Mouse (Mus musculus) forebrain, embryonic 13.5 days (tissue): ENCODE measurements around the gene Eno1. TPM values are rescaled to one million over a fixed set of nuclear protein-coding genes. Genes with fewer than 3 reads are reported as not detected.
A peak's percentile ranks its signal among the peaks of the same experiment; 100 is the strongest.

ENCODE experiments used
- ATAC-seq: fragments of 200-750 bp; cut with Nextera tagmentation; 2 replicates; pipeline ENCODE4 v1.8.0; 2017
- H3K27ac ChIP-seq: fragments of 300-500 bp; sonication (generic); 2 replicates; pipeline ENCODE4 v1.5.1; 2015; ENCODE audit warnings: inconsistent platforms, mild to moderate bottlenecking, moderate library complexity
- H3K27me3 ChIP-seq: fragments of 300-500 bp; sonication (generic); 2 replicates; pipeline ENCODE4 v1.6.1; 2015; ENCODE audit warnings: mild to moderate bottlenecking, inconsistent platforms
- H3K36me3 ChIP-seq: fragments of 300-500 bp; sonication (generic); 2 replicates; pipeline ENCODE4 v1.6.1; 2015; ENCODE audit warnings: mild to moderate bottlenecking, inconsistent platforms; ENCODE audit not compliant: poor library complexity, severe bottlenecking
- H3K4me1 ChIP-seq: fragments of 300-500 bp; sonication (generic); 2 replicates; pipeline ENCODE4 v1.6.1; 2015; ENCODE audit warnings: inconsistent platforms
- H3K4me2 ChIP-seq: fragments of 300-500 bp; sonication (generic); 2 replicates; pipeline ENCODE4 v1.6.1; 2015; ENCODE audit warnings: inconsistent platforms, mild to moderate bottlenecking, moderate library complexity
- H3K4me3 ChIP-seq: fragments of 300-500 bp; sonication (generic); 2 replicates; pipeline ENCODE4 v1.5.1; 2015; ENCODE audit warnings: mild to moderate bottlenecking, inconsistent platforms
- H3K9ac ChIP-seq: fragments of 300-500 bp; sonication (generic); 2 replicates; pipeline ENCODE4 v1.6.1; 2015; ENCODE audit warnings: mild to moderate bottlenecking, inconsistent platforms
- H3K9me3 ChIP-seq: fragments of 300-500 bp; sonication (generic); replicated peaks from 2 replicates; pipeline ENCODE4 v1.6.1; 2016; ENCODE audit warnings: inconsistent platforms
- WGBS: fragments of 180-500 bp; shearing (Covaris S2); methylation state at CpG from one replicate; pipeline ENCODE4 v1.1.7; 2015; 5-methylcytosine and 5-hydroxymethylcytosine counted together
- polyA plus RNA-seq: library from polyadenylated mRNA; unstranded; fragments of >200 nt; fragmentation: Nextera tagmentation; extraction: Ambion mirVana; gene quantifications from 2 replicates; pipeline ENCODE4 v1.2.1, GENCODE M21; 2015

The Eno1 gene
- polyA plus RNA-seq, 1 experiment from 2014 or later, result 1,143 TPM

- no peaks in the 10 kb centered on the region for H3K27me3 ChIP-seq
- no peak for ATAC-seq
- H3K4me1 ChIP-seq, result peaks cover 13% of the 10 kb centered on the region; the same call in 1 of the 2 replicates
- no peak overlapping the region for H3K4me2 ChIP-seq
- H3K9me3 ChIP-seq, result no peaks in the 10 kb centered on the region
- no peak overlapping the region for H3K9ac ChIP-seq
- no peaks in the 10 kb centered on the region for H3K36me3 ChIP-seq
- WGBS, result 27% methylated on average over 5 of the region's 5 CpGs
- H3K27ac ChIP-seq, result no peak overlapping the region
- no peak overlapping the region for H3K4me3 ChIP-seq
Observed at GRCm38 (mm10) chr4:150213910-150214309, 22.6 kb upstream of the Eno1 start.

GRCm38 (mm10) chr4:150216423-150216822 lies 20.1 kb upstream of the Eno1 start:
- Histone ChIP-seq H3K4me2 (no peak overlapping the region), H3K9me3 (no peaks in the 10 kb centered on the region), H3K36me3 (no peaks in the 10 kb centered on the region), H3K9ac (no peak overlapping the region), H3K4me3 (no peak overlapping the region), H3K27me3 (peaks cover 9% of the 10 kb centered on the region; the same call in 1 of the 2 replicates), H3K27ac (no peak overlapping the region), H3K4me1 (peaks cover 17% of the 10 kb centered on the region; the same call in 1 of the 2 replicates)
- 19% methylated on average over 6 of the region's 6 CpGs for WGBS
- no peak for ATAC-seq

GRCm38 (mm10) chr4:150217042-150217554 lies 19.4 kb upstream of the Eno1 start:
- Histone ChIP-seq H3K4me2 (no peak overlapping the region), H3K27me3 (peaks cover 11% of the 10 kb centered on the region; the same call in 1 of the 2 replicates), H3K27ac (no peak overlapping the region), H3K4me3 (no peak overlapping the region), H3K9me3 (no peaks in the 10 kb centered on the region), H3K36me3 (no peaks in the 10 kb centered on the region), H3K9ac (no peak overlapping the region), H3K4me1 (peaks cover 17% of the 10 kb centered on the region; the same call in 1 of the 2 replicates)
- no peak for ATAC-seq
- 71% methylated on average over 5 of the region's 5 CpGs for WGBS

- no peak overlapping the region for H3K4me3 ChIP-seq
- H3K4me1 ChIP-seq, result peaks cover 14% of the 10 kb centered on the region; the same call in 1 of the 2 replicates
- H3K9ac ChIP-seq, result no peak overlapping the region
- H3K9me3 ChIP-seq, result no peaks in the 10 kb centered on the region
- H3K36me3 ChIP-seq, result no peaks in the 10 kb centered on the region
- no peak overlapping the region for H3K27ac ChIP-seq
- no peak for ATAC-seq
- no peak overlapping the region for H3K4me2 ChIP-seq
- H3K27me3 ChIP-seq, result peaks cover 11% of the 10 kb centered on the region; the same call in 1 of the 2 replicates
- 91% methylated on average over 1 of the region's 1 CpGs for WGBS
Observed at GRCm38 (mm10) chr4:150217935-150218334, 18.6 kb upstream of the Eno1 start.

- 72% methylated on average over 9 of the region's 9 CpGs for WGBS
- Histone ChIP-seq H3K4me2 (no peak overlapping the region), H3K9me3 (no peaks in the 10 kb centered on the region), H3K27me3 (peaks cover 11% of the 10 kb centered on the region; the same call in 1 of the 2 replicates), H3K4me3 (no peak overlapping the region), H3K4me1 (peaks cover 11% of the 10 kb centered on the region; the same call in 1 of the 2 replicates), H3K9ac (no peak overlapping the region), H3K27ac (no peak overlapping the region), H3K36me3 (no peaks in the 10 kb centered on the region)
- ATAC-seq, result no peak
Observed at GRCm38 (mm10) chr4:150219501-150220292, 16.8 kb upstream of the Eno1 start.

- WGBS, result 19% methylated on average over 11 of the region's 11 CpGs
- Histone ChIP-seq H3K4me1 (peaks cover 13% of the 10 kb centered on the region; the same call in 1 of the 2 replicates), H3K9ac (no peak overlapping the region), H3K36me3 (no peaks in the 10 kb centered on the region), H3K4me2 (no peak overlapping the region; the same call in 1 of the 2 replicates), H3K27ac (no peak overlapping the region), H3K9me3 (no peaks in the 10 kb centered on the region), H3K27me3 (peaks cover 11% of the 10 kb centered on the region; the same call in 1 of the 2 replicates), H3K4me3 (no peak overlapping the region)
- ATAC-seq, result no peak
Observed at GRCm38 (mm10) chr4:150220584-150220983, 15.9 kb upstream of the Eno1 start.

- WGBS, result 42% methylated on average over 10 of the region's 10 CpGs
- Histone ChIP-seq H3K4me3 (no peak overlapping the region), H3K9me3 (no peaks in the 10 kb centered on the region), H3K36me3 (no peaks in the 10 kb centered on the region), H3K9ac (no peak overlapping the region), H3K27me3 (peaks cover 11% of the 10 kb centered on the region; the same call in 1 of the 2 replicates), H3K27ac (no peak overlapping the region), H3K4me1 (peaks cover 13% of the 10 kb centered on the region; the same call in 1 of the 2 replicates), H3K4me2 (no peak overlapping the region)
- no peak for ATAC-seq
Observed at GRCm38 (mm10) chr4:150221017-150221640, 15.4 kb upstream of the Eno1 start.

GRCm38 (mm10) chr4:150223830-150224229 lies 12.7 kb upstream of the Eno1 start:
- no peak overlapping the region for H3K27ac ChIP-seq
- no peak overlapping the region for H3K4me3 ChIP-seq
- no peaks in the 10 kb centered on the region for H3K36me3 ChIP-seq
- peaks cover 11% of the 10 kb centered on the region; the same call in 1 of the 2 replicates for H3K27me3 ChIP-seq
- no peak overlapping the region for H3K9ac ChIP-seq
- no peak overlapping the region for H3K4me2 ChIP-seq
- 86% methylated on average over 4 of the region's 4 CpGs for WGBS
- H3K4me1 ChIP-seq, result peaks cover 29% of the 10 kb centered on the region
- no peaks in the 10 kb centered on the region for H3K9me3 ChIP-seq
- ATAC-seq, result no peak

GRCm38 (mm10) chr4:150225700-150226099 lies 10.8 kb upstream of the Eno1 start:
- Histone ChIP-seq H3K4me2 (no peak overlapping the region), H3K9ac (no peak overlapping the region), H3K4me1 (peaks cover 36% of the 10 kb centered on the region), H3K27me3 (0 out of 2 replicates have a peak, but pooled peaks cover 8% of the 10 kb centered on the region), H3K9me3 (no peaks in the 10 kb centered on the region), H3K36me3 (no peaks in the 10 kb centered on the region), H3K27ac (no peak overlapping the region), H3K4me3 (no peak overlapping the region)
- no peak for ATAC-seq
- 77% methylated on average over 1 of the region's 1 CpGs for WGBS

- Histone ChIP-seq H3K4me2 (no peak overlapping the region), H3K36me3 (no peaks in the 10 kb centered on the region), H3K27ac (peak overlapping the region; percentile 65), H3K4me3 (no peak overlapping the region), H3K27me3 (no peaks in the 10 kb centered on the region), H3K4me1 (peaks cover 42% of the 10 kb centered on the region), H3K9me3 (no peaks in the 10 kb centered on the region), H3K9ac (no peak overlapping the region)
- WGBS, result 43% methylated on average over 7 of the region's 7 CpGs
- ATAC-seq, result peak; percentile 87
Observed at GRCm38 (mm10) chr4:150226818-150227688, 9.5 kb upstream of the Eno1 start.

- WGBS, result 49% methylated on average over 7 of the region's 7 CpGs
- H3K9me3 ChIP-seq, result no peaks in the 10 kb centered on the region
Observed at GRCm38 (mm10) chr4:150228581-150229348, 7.8 kb upstream of the Eno1 start.

More at GRCm38 (mm10) chr4:150228581-150229348, 7.8 kb upstream of the Eno1 start:
- no peaks in the 10 kb centered on the region for H3K27me3 ChIP-seq
- H3K27ac ChIP-seq, result no peak overlapping the region
- no peak overlapping the region for H3K4me2 ChIP-seq
- H3K4me1 ChIP-seq, result peaks cover 42% of the 10 kb centered on the region
- no peak overlapping the region for H3K4me3 ChIP-seq
- no peak for ATAC-seq
- no peak overlapping the region for H3K9ac ChIP-seq
- no peaks in the 10 kb centered on the region for H3K36me3 ChIP-seq
